Mouse (Mus musculus) lung, embryonic 16.5 days (tissue): ENCODE measurements around the gene Rbpj. TPM values are rescaled to one million over a fixed set of nuclear protein-coding genes. Genes with fewer than 3 reads are reported as not detected.

Experiments
- ATAC-seq: fragments of 200-750 bp; cut with Nextera tagmentation; 2 replicates; pipeline ENCODE4 v1.8.0; 2017; ENCODE audit warnings: low read depth, mild to moderate bottlenecking, moderate library complexity
- H3K27ac ChIP-seq: fragments of 300-500 bp; sonication (generic); 2 replicates; pipeline ENCODE4 v1.5.1; 2014; ENCODE audit warnings: mild to moderate bottlenecking, control low read depth, low read length
- H3K27me3 ChIP-seq: fragments of 300-500 bp; sonication (generic); 2 replicates; pipeline ENCODE4 v1.6.1; 2014; ENCODE audit warnings: low read depth, low read length, mixed read lengths; ENCODE audit not compliant: control insufficient read depth, insufficient read depth
- H3K36me3 ChIP-seq: fragments of 300-500 bp; sonication (generic); 2 replicates; pipeline ENCODE4 v1.6.1; 2014; ENCODE audit warnings: low read length; ENCODE audit not compliant: control insufficient read depth, insufficient read depth
- H3K4me1 ChIP-seq: fragments of 300-500 bp; sonication (generic); replicated peaks from 2 replicates; pipeline ENCODE4 v1.6.1; 2014; ENCODE audit warnings: low read length, mixed read lengths; ENCODE audit not compliant: control insufficient read depth, insufficient read depth
- H3K4me2 ChIP-seq: fragments of 300-500 bp; sonication (generic); 2 replicates; pipeline ENCODE4 v1.6.1; 2014; ENCODE audit warnings: low read depth, low read length, control low read depth
- H3K4me3 ChIP-seq: fragments of 300-500 bp; sonication (generic); 2 replicates; pipeline ENCODE4 v1.5.1; 2014; ENCODE audit warnings: mild to moderate bottlenecking, low read length, control low read depth
- H3K9ac ChIP-seq: fragments of 300-500 bp; sonication (generic); 2 replicates; pipeline ENCODE4 v1.6.1; 2014; ENCODE audit warnings: low read length, control low read depth
- H3K9me3 ChIP-seq: fragments of 300-500 bp; sonication (generic); 2 replicates; pipeline ENCODE4 v1.6.1; 2016; ENCODE audit warnings: low read length; ENCODE audit not compliant: control insufficient read depth
- WGBS: fragments of 180-500 bp; shearing (Covaris S2); extraction: QIAGEN DNeasy Blood & Tissue Kit; methylation state at CpG from one replicate; pipeline ENCODE4 v1.1.7; 2014; 5-methylcytosine and 5-hydroxymethylcytosine counted together
- polyA plus RNA-seq: library from polyadenylated mRNA; unstranded; fragments of >200 nt; fragmentation: Nextera tagmentation; extraction: Ambion mirVana; gene quantifications from 2 replicates; pipeline ENCODE4 v1.2.1, GENCODE M21; 2015

Rbpj gene
- polyA plus RNA-seq, 1 experiment from 2014 or later = 42.4 TPM

GRCm38 (mm10) chr5:53499571-53499970, 33.6 kb downstream of the Rbpj start:
- Histone ChIP-seq H3K4me1 (peaks cover 8% of the 10 kb centered on the region; the same call in 1 of the 2 replicates), H3K4me2 (no peak overlapping the region), H3K4me3 (no peak overlapping the region), H3K9ac (no peak overlapping the region), H3K27ac (no peak overlapping the region), H3K9me3 (no peaks in the 10 kb centered on the region), H3K36me3 (no peaks in the 10 kb centered on the region), H3K27me3 (no peaks in the 10 kb centered on the region)
- peak; percentile 74 for ATAC-seq
- 48% methylated on average over 3 of the region's 3 CpGs for WGBS

- Histone ChIP-seq H3K27me3 (no peaks in the 10 kb centered on the region), H3K4me2 (no peak overlapping the region), H3K4me1 (peaks cover 8% of the 10 kb centered on the region; the same call in 1 of the 2 replicates), H3K36me3 (no peaks in the 10 kb centered on the region), H3K9ac (no peak overlapping the region), H3K9me3 (no peaks in the 10 kb centered on the region), H3K27ac (no peak overlapping the region), H3K4me3 (no peak overlapping the region)
- WGBS = 69% methylated on average over 10 of the region's 10 CpGs
- ATAC-seq = no peak
These were observed 34.7 kb downstream of the Rbpj start for GRCm38 (mm10) chr5:53500509-53501145.

- ATAC-seq = no peak
- WGBS = 25% methylated on average over 2 of the region's 3 CpGs
These were observed 37.3 kb downstream of the Rbpj start for GRCm38 (mm10) chr5:53503261-53503660.

GRCm38 (mm10) chr5:53505751-53506150, 39.8 kb downstream of the Rbpj start:
- no peak for ATAC-seq
- WGBS = 81% methylated on average over 6 of the region's 6 CpGs
- Histone ChIP-seq H3K9ac (no peak overlapping the region), H3K4me3 (no peak overlapping the region), H3K36me3 (no peaks in the 10 kb centered on the region), H3K4me1 (no peaks in the 10 kb centered on the region), H3K27me3 (no peaks in the 10 kb centered on the region), H3K9me3 (no peaks in the 10 kb centered on the region), H3K4me2 (no peak overlapping the region), H3K27ac (no peak overlapping the region)

More at GRCm38 (mm10) chr5:53503261-53503660, 37.3 kb downstream of the Rbpj start:
- H3K4me2 ChIP-seq = no peak overlapping the region
- no peak overlapping the region for H3K9ac ChIP-seq
- H3K9me3 ChIP-seq = no peaks in the 10 kb centered on the region
- no peaks in the 10 kb centered on the region for H3K36me3 ChIP-seq
- H3K4me1 ChIP-seq = no peaks in the 10 kb centered on the region
- no peak overlapping the region for H3K27ac ChIP-seq
- no peak overlapping the region for H3K4me3 ChIP-seq
- no peaks in the 10 kb centered on the region for H3K27me3 ChIP-seq

GRCm38 (mm10) chr5:53507371-53507770, 41.4 kb downstream of the Rbpj start:
- Histone ChIP-seq H3K4me1 (no peaks in the 10 kb centered on the region), H3K27ac (no peak overlapping the region), H3K36me3 (no peaks in the 10 kb centered on the region), H3K27me3 (no peaks in the 10 kb centered on the region), H3K4me2 (no peak overlapping the region), H3K9ac (no peak overlapping the region), H3K9me3 (no peaks in the 10 kb centered on the region), H3K4me3 (no peak overlapping the region)
- WGBS = 58% methylated on average over 5 of the region's 5 CpGs
- ATAC-seq = no peak

GRCm38 (mm10) chr5:53509465-53509864, 43.5 kb downstream of the Rbpj start:
- no peak overlapping the region for H3K27ac ChIP-seq
- no peak for ATAC-seq
- H3K4me2 ChIP-seq = no peak overlapping the region
- no peaks in the 10 kb centered on the region for H3K4me1 ChIP-seq
- WGBS = 71% methylated on average over 10 of the region's 10 CpGs
- no peaks in the 10 kb centered on the region for H3K9me3 ChIP-seq
- no peak overlapping the region for H3K9ac ChIP-seq
- no peak overlapping the region for H3K4me3 ChIP-seq
- H3K27me3 ChIP-seq = no peaks in the 10 kb centered on the region
- H3K36me3 ChIP-seq = no peaks in the 10 kb centered on the region

GRCm38 (mm10) chr5:53509927-53510326, 44.0 kb downstream of the Rbpj start:
- no peaks in the 10 kb centered on the region for H3K36me3 ChIP-seq

GRCm38 (mm10) chr5:53511426-53511825, 45.5 kb downstream of the Rbpj start:
- Histone ChIP-seq H3K9me3 (no peaks in the 10 kb centered on the region), H3K27ac (no peak overlapping the region), H3K27me3 (no peaks in the 10 kb centered on the region), H3K36me3 (no peaks in the 10 kb centered on the region), H3K9ac (no peak overlapping the region), H3K4me1 (no peaks in the 10 kb centered on the region), H3K4me2 (no peak overlapping the region), H3K4me3 (no peak overlapping the region)
- WGBS = 52% methylated on average over 4 of the region's 4 CpGs
- peak; percentile 85 for ATAC-seq

More at GRCm38 (mm10) chr5:53509927-53510326, 44.0 kb downstream of the Rbpj start:
- no peaks in the 10 kb centered on the region for H3K4me1 ChIP-seq
- no peak overlapping the region for H3K27ac ChIP-seq
- no peaks in the 10 kb centered on the region for H3K27me3 ChIP-seq
- no peaks in the 10 kb centered on the region for H3K9me3 ChIP-seq
- no peak overlapping the region for H3K4me2 ChIP-seq
- WGBS = 85% methylated on average over 2 of the region's 2 CpGs
- H3K9ac ChIP-seq = no peak overlapping the region
- ATAC-seq = no peak
- no peak overlapping the region for H3K4me3 ChIP-seq

GRCm38 (mm10) chr5:53514959-53515612, 49.1 kb downstream of the Rbpj start:
- Histone ChIP-seq H3K9ac (no peak overlapping the region), H3K27ac (no peak overlapping the region), H3K36me3 (no peaks in the 10 kb centered on the region), H3K9me3 (no peaks in the 10 kb centered on the region), H3K4me2 (no peak overlapping the region), H3K27me3 (no peaks in the 10 kb centered on the region), H3K4me1 (no peaks in the 10 kb centered on the region), H3K4me3 (no peak overlapping the region)
- peak; percentile 77 for ATAC-seq
- WGBS = 55% methylated on average over 4 of the region's 4 CpGs
